Mouse (Mus musculus): ENCODE results near the gene Otop2.

DNA sequence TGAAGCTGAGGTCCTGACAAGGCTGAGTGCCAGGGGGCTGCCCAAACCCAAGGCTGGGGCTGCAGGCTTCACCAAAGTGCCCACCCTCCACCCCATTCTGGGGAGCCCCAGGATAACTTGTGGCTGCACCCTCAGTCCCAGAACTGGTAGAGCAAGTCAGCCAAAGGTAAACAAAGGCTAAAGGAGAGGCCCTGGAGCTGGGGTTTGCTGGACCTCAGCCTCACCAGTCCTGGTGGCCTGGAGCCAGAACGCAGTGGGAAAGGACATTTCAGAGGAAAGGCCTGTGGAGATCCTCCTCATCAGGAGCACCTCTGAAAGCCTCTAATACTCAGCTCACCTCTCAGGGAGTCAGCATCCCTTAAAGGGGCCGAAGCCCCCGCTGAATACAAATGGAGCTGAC, 57.2 kb downstream of the Otop2 start:
- no peak for TF ChIP-seq CTCF (IDR thresholded peaks at IDR 0.05 in 2 of 3, conservative IDR thresholded peaks at IDR 0.05 in 1 of 3; ENCODE audit: control insufficient read depth in 1 of 3, insufficient read depth in 1 of 3, low read depth in 2 of 3, low read length in 3 of 3, poor library complexity in 1 of 3, severe bottlenecking in 1 of 3)
- no peak for TF ChIP-seq KAT2A (conservative IDR thresholded peaks at IDR 0.05; ENCODE audit: low read depth, low read length)
- TF ChIP-seq EP300 (IDR thresholded peaks at IDR 0.05; ENCODE audit: low read depth in 1 of 2, low read length in 2 of 2): no peak
- no peak for TF ChIP-seq POLR2A (IDR thresholded peaks at IDR 0.05; ENCODE audit: control insufficient read depth in 1 of 2, insufficient read depth in 1 of 2, low read depth in 1 of 2, low read length in 2 of 2, poor library complexity in 1 of 2)
- TF ChIP-seq MAFK (IDR thresholded peaks at IDR 0.05; ENCODE audit: borderline replicate concordance, low read depth, low read length): no peak
- TF ChIP-seq GABPA (IDR thresholded peaks at IDR 0.05; ENCODE audit: low read depth, low read length): no peak
- TF ChIP-seq GATA1 (IDR thresholded peaks at IDR 0.05; ENCODE audit: low read depth, low read length): no peak
- no peak for TF ChIP-seq E2F4 (IDR thresholded peaks at IDR 0.05; ENCODE audit: borderline replicate concordance, low read depth, low read length)
- TF ChIP-seq MYC (IDR thresholded peaks at IDR 0.05; ENCODE audit: low read depth, low read length): no peak
- TF ChIP-seq POLR2AphosphoS5 (IDR thresholded peaks at IDR 0.05; ENCODE audit: borderline replicate concordance, low read depth, low read length): no peak
- no peak for TF ChIP-seq TCF12 (IDR thresholded peaks at IDR 0.05; ENCODE audit: low read depth, low read length)
- TF ChIP-seq JUND (IDR thresholded peaks at IDR 0.05; ENCODE audit: low read depth, low read length): no peak
- no peak for TF ChIP-seq HCFC1 (IDR thresholded peaks at IDR 0.05; ENCODE audit: low read depth, low read length)
- TF ChIP-seq RAD21 (IDR thresholded peaks at IDR 0.05; ENCODE audit: low read depth, low read length): no peak
